Mouse (Mus musculus): ENCODE measurements around the gene Ssbp2.

GRCm38 (mm10) chr13:91749981-91750380 lies 289.9 kb downstream of the Ssbp2 start:
- no peak for TF ChIP-seq POLR2A (IDR thresholded peaks at IDR 0.05; ENCODE audit: extremely low read depth, insufficient read depth, low read length)
- TF ChIP-seq CTCF (IDR thresholded peaks at IDR 0.05; ENCODE audit: extremely low read depth, insufficient read depth, low read length) = no peak

All from cortical plate, adult 2 months (tissue).